Mouse (Mus musculus): ENCODE results near the gene Tpst2. TPM values are rescaled to one million over a fixed set of nuclear protein-coding genes. Genes with fewer than 3 reads are reported as not detected.

Gene Tpst2
- total and polyA plus RNA-seq, 2 experiments from 2014 or later, result 42.9 to 86.1 TPM

- ATAC-seq (ENCODE audit: insufficient read depth, low read depth) (no peak), DNase-seq (ENCODE audit: low spot score) (no peak)
- Histone ChIP-seq H3K27me3 (ENCODE audit: control insufficient read depth, insufficient read depth, low read length) (no peaks in the 10 kb centered on the region), H3K9me3 (replicated peaks; ENCODE audit: control insufficient read depth, low read length) (no peaks in the 10 kb centered on the region), H3K4me2 (ENCODE audit: low read depth, low read length) (no peak overlapping the region), H3K36me3 (replicated peaks; ENCODE audit: control insufficient read depth, insufficient read depth, low read length) (peaks cover 36% of the 10 kb centered on the region), H3K9ac (replicated peaks; ENCODE audit: low read depth, low read length) (no peak overlapping the region), H3K27ac (ENCODE audit: low read depth) (no peak overlapping the region), H3K4me3 (ENCODE audit: low read depth, low read length) (no peak overlapping the region), H3K4me1 (ENCODE audit: control insufficient read depth, insufficient read depth) (no peaks in the 10 kb centered on the region)
- TF ChIP-seq CTCF (IDR thresholded peaks at IDR 0.05; ENCODE audit: low read depth), result no peak
- no peak for TF ChIP-seq EP300 (IDR thresholded peaks at IDR 0.05; ENCODE audit: low read depth)
- 79% methylated on average over 16 of the region's 16 CpGs for WGBS
These were observed 69.9 kb downstream of the Tpst2 start for GRCm38 (mm10) chr5:112346211-112346965.

- H3K4me3 ChIP-seq (ENCODE audit: low read depth, low read length), result no peak overlapping the region
- no peak overlapping the region for H3K9ac ChIP-seq (replicated peaks; ENCODE audit: low read depth, low read length)
- H3K36me3 ChIP-seq (replicated peaks; ENCODE audit: control insufficient read depth, insufficient read depth, low read length), result peaks cover 58% of the 10 kb centered on the region
- H3K27ac ChIP-seq (ENCODE audit: low read depth), result no peak overlapping the region
- no peak for ATAC-seq (ENCODE audit: insufficient read depth, low read depth)
- H3K27me3 ChIP-seq (ENCODE audit: control insufficient read depth, insufficient read depth, low read length), result no peaks in the 10 kb centered on the region
- TF ChIP-seq CTCF (IDR thresholded peaks at IDR 0.05; ENCODE audit: low read depth) (no peak), EP300 (IDR thresholded peaks at IDR 0.05; ENCODE audit: low read depth) (no peak)
- H3K4me1 ChIP-seq (ENCODE audit: control insufficient read depth, insufficient read depth), result no peaks in the 10 kb centered on the region
- DNase-seq (ENCODE audit: low spot score), result no peak
- H3K9me3 ChIP-seq (replicated peaks; ENCODE audit: control insufficient read depth, low read length), result no peaks in the 10 kb centered on the region
- H3K4me2 ChIP-seq (ENCODE audit: low read depth, low read length), result no peak overlapping the region
- WGBS, result 90% methylated on average over 8 of the region's 8 CpGs
These were observed 72.7 kb downstream of the Tpst2 start for GRCm38 (mm10) chr5:112349169-112349568.

GRCm38 (mm10) chr5:112355493-112355892 lies 79.0 kb downstream of the Tpst2 start:
- H3K9ac ChIP-seq (replicated peaks; ENCODE audit: low read depth, low read length), result no peak overlapping the region
- H3K4me3 ChIP-seq (ENCODE audit: low read depth, low read length), result no peak overlapping the region
- WGBS, result 76% methylated on average over 6 of the region's 6 CpGs
- no peaks in the 10 kb centered on the region for H3K4me1 ChIP-seq (ENCODE audit: control insufficient read depth, insufficient read depth)
- no peak overlapping the region for H3K27ac ChIP-seq (ENCODE audit: low read depth)
- no peak overlapping the region for H3K4me2 ChIP-seq (ENCODE audit: low read depth, low read length)
- peaks cover 37% of the 10 kb centered on the region for H3K36me3 ChIP-seq (replicated peaks; ENCODE audit: control insufficient read depth, insufficient read depth, low read length)
- H3K27me3 ChIP-seq (ENCODE audit: control insufficient read depth, insufficient read depth, low read length), result no peaks in the 10 kb centered on the region
- DNase-seq (ENCODE audit: low spot score) (no peak), ATAC-seq (ENCODE audit: insufficient read depth, low read depth) (no peak)
- TF ChIP-seq EP300 (IDR thresholded peaks at IDR 0.05; ENCODE audit: low read depth), result no peak
- no peaks in the 10 kb centered on the region for H3K9me3 ChIP-seq (replicated peaks; ENCODE audit: control insufficient read depth, low read length)

- 64% methylated on average over 13 of the region's 13 CpGs for WGBS
- ATAC-seq (ENCODE audit: insufficient read depth, low read depth), result no peak
- Histone ChIP-seq H3K9me3 (replicated peaks; ENCODE audit: control insufficient read depth, low read length) (no peaks in the 10 kb centered on the region), H3K4me3 (ENCODE audit: low read depth, low read length) (no peak within 1 kb of the TSS), H3K4me1 (ENCODE audit: control insufficient read depth, insufficient read depth) (no peaks in the 10 kb centered on the region), H3K27me3 (ENCODE audit: control insufficient read depth, insufficient read depth, low read length) (no peaks in the 10 kb centered on the region), H3K36me3 (replicated peaks; ENCODE audit: control insufficient read depth, insufficient read depth, low read length) (peaks cover 33% of the 10 kb centered on the region; the same call in 1 of the 2 replicates), H3K9ac (replicated peaks; ENCODE audit: low read depth, low read length) (no peak within 1 kb of the TSS), H3K4me2 (ENCODE audit: low read depth, low read length) (no peak within 1 kb of the TSS), H3K27ac (ENCODE audit: low read depth) (no peak within 1 kb of the TSS)
- no peak for DNase-seq (ENCODE audit: low spot score)
- TF ChIP-seq CTCF (IDR thresholded peaks at IDR 0.05; ENCODE audit: low read depth) (no peak), EP300 (IDR thresholded peaks at IDR 0.05; ENCODE audit: low read depth) (no peak)
These were observed 79.4 kb downstream of the Tpst2 start, which contains the start of gene Gm6583 for GRCm38 (mm10) chr5:112355910-112356309. TSS of gene Gm6583 (minus strand) at chr5:112356033.

- no peak for TF ChIP-seq CTCF (IDR thresholded peaks at IDR 0.05; ENCODE audit: low read depth)
- TF ChIP-seq EP300 (IDR thresholded peaks at IDR 0.05; ENCODE audit: low read depth), result no peak
- H3K9ac ChIP-seq (replicated peaks; ENCODE audit: low read depth, low read length), result no peak overlapping the region
- peaks cover 29% of the 10 kb centered on the region; the same call in 1 of the 2 replicates for H3K36me3 ChIP-seq (replicated peaks; ENCODE audit: control insufficient read depth, insufficient read depth, low read length)
- DNase-seq (ENCODE audit: low spot score) (no peak), ATAC-seq (ENCODE audit: insufficient read depth, low read depth) (no peak)
- no peak overlapping the region for H3K4me2 ChIP-seq (ENCODE audit: low read depth, low read length)
- H3K4me3 ChIP-seq (ENCODE audit: low read depth, low read length), result no peak overlapping the region
- H3K9me3 ChIP-seq (replicated peaks; ENCODE audit: control insufficient read depth, low read length), result no peaks in the 10 kb centered on the region
- no peak overlapping the region for H3K27ac ChIP-seq (ENCODE audit: low read depth)
- 75% methylated on average over 9 of the region's 9 CpGs for WGBS
- H3K4me1 ChIP-seq (ENCODE audit: control insufficient read depth, insufficient read depth), result no peaks in the 10 kb centered on the region
- no peaks in the 10 kb centered on the region for H3K27me3 ChIP-seq (ENCODE audit: control insufficient read depth, insufficient read depth, low read length)
These were observed 79.8 kb downstream of the Tpst2 start for GRCm38 (mm10) chr5:112356322-112356721.

- Histone ChIP-seq H3K27ac (ENCODE audit: low read depth) (no peak overlapping the region), H3K4me1 (ENCODE audit: control insufficient read depth, insufficient read depth) (no peaks in the 10 kb centered on the region), H3K27me3 (ENCODE audit: control insufficient read depth, insufficient read depth, low read length) (no peaks in the 10 kb centered on the region), H3K4me3 (ENCODE audit: low read depth, low read length) (no peak overlapping the region), H3K9me3 (replicated peaks; ENCODE audit: control insufficient read depth, low read length) (no peaks in the 10 kb centered on the region), H3K36me3 (replicated peaks; ENCODE audit: control insufficient read depth, insufficient read depth, low read length) (peaks cover 12% of the 10 kb centered on the region), H3K4me2 (ENCODE audit: low read depth, low read length) (no peak overlapping the region), H3K9ac (replicated peaks; ENCODE audit: low read depth, low read length) (no peak overlapping the region)
- 40% methylated on average over 4 of the region's 4 CpGs for WGBS
- DNase-seq (ENCODE audit: low spot score), result no peak
- TF ChIP-seq EP300 (IDR thresholded peaks at IDR 0.05; ENCODE audit: low read depth) (no peak), CTCF (IDR thresholded peaks at IDR 0.05; ENCODE audit: low read depth) (no peak)
- ATAC-seq (ENCODE audit: insufficient read depth, low read depth), result no peak
These were observed 83.0 kb downstream of the Tpst2 start for GRCm38 (mm10) chr5:112359520-112359919.
